Mouse (Mus musculus): ENCODE results near the gene Cs.
"Not testable (repeated sequence)": the region's sequence is repeated elsewhere in the genome, so short reads cannot be mapped to it uniquely, and the experiment has no call there.

Gene Cs

GRCm38 (mm10) chr10:128337306-128338181 is at the start of gene Cs:
Gene Cs (plus strand): TSS chr10:128337734.
- DNase-seq (ENCODE audit: low read depth, low spot score), result peak; percentile 88

DNA sequence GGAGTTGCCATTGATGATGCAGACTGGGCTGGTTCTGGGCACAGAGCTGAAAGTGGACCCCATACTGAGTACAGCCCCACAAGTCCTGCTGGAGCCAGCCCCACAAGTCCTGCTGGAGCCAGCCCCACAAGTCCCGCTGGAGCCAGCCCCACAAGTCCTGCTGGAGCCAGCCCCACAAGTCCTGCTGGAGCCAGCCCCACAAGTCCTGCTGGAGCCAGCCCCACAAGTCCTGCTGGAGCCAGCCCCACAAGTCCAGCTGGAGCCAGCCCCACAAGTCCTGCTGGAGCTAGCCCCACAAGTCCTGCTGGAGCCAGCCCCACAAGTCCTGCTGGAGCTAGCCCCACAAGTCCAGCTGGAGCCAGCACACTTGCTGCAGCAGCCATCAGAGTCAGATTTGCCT is 46.9 kb upstream of the Cs start:
- not testable (repeated sequence) for DNase-seq (ENCODE audit: low read depth, low spot score)

DNA sequence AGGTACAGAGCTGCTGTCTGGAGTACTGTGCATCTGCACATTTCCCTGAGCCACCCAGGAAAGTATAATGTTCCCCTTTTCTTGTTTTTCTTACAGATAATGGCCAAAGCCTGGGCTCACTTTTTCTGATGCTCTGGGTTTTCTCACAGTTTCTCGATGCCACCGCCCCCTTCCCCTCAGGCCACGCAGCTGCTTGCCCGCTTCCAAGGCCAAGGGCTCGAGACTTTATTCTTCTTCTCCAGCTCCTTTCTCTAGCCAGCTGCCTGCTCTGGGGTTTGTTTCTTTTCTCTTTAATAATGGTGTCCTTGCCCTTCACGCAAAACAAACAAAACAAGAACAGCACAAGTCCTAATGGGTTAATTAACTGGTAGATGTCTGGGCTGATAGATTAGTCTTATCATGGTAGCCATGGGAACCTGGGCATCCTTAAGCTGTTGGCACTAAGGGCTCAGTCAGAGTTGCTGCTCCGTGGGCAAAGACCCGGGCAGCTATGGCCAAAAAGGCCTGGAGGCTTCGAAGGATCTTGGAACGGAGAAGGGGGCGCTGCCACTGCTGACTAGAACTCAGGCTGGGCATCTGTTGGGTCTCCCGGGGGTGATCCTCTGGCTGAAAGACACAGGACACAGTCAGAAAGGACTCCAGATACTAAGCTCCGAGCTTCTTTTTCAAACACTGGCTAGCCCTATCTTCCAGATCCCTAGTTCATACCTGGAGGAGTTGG is 41.0 kb upstream of the Cs start:
- DNase-seq (ENCODE audit: low read depth, low spot score), result no peak

- DNase-seq (ENCODE audit: low read depth, low spot score), result no peak
These were observed 40.3 kb upstream of the Cs start for GRCm38 (mm10) chr10:128297221-128297620.

GRCm38 (mm10) chr10:128297622-128298021 is 39.9 kb upstream of the Cs start:
- DNase-seq (ENCODE audit: low read depth, low spot score), result no peak

- no peak for DNase-seq (ENCODE audit: low read depth, low spot score)
These were observed 39.3 kb upstream of the Cs start for GRCm38 (mm10) chr10:128298243-128298642.

- no peak for DNase-seq (ENCODE audit: low read depth, low spot score)
These were observed 38.8 kb upstream of the Cs start, which contains the start of gene Il23a for GRCm38 (mm10) chr10:128298702-128299171. Gene Il23a (minus strand): TSS chr10:128298752.

DNA sequence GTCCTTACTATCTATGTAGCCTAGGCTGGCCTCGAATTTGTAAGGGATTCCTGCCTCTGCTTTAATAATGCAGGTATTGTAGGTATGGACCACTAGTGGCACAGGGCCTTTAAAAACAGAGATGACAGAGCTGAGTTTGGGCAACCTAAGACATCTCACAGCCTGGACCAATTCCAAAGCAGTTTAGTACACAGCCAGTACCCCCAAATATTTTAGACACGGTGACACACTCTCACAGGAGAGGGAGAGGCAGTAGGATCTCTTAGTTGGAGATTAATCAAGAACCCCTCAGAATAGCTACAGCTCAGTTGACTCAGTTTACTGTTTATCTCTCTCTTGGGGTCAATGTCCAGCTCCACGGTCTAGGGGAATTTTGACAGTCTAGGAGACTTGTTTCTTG is 35.2 kb upstream of the Cs start:
- peak; percentile 26 for DNase-seq (ENCODE audit: low read depth, low spot score)

DNA sequence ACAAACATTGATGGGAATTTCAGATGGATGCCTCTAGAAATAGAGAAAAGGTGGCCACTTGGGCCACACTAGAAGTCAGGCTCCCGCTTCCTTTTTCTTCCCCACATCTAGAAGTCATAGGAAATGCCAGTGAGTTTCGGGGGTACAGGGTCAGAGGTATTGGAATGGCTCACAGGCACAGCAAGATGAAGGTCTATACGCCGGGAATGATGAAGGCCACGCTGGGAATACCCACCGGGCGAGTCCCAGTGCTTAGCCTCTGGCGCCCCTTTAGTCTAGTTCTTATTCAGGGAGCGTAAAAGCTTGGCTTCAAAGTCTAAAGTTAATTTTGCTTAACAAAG is 34.8 kb upstream of the Cs start:
- no peak for DNase-seq (ENCODE audit: low read depth, low spot score)

DNA sequence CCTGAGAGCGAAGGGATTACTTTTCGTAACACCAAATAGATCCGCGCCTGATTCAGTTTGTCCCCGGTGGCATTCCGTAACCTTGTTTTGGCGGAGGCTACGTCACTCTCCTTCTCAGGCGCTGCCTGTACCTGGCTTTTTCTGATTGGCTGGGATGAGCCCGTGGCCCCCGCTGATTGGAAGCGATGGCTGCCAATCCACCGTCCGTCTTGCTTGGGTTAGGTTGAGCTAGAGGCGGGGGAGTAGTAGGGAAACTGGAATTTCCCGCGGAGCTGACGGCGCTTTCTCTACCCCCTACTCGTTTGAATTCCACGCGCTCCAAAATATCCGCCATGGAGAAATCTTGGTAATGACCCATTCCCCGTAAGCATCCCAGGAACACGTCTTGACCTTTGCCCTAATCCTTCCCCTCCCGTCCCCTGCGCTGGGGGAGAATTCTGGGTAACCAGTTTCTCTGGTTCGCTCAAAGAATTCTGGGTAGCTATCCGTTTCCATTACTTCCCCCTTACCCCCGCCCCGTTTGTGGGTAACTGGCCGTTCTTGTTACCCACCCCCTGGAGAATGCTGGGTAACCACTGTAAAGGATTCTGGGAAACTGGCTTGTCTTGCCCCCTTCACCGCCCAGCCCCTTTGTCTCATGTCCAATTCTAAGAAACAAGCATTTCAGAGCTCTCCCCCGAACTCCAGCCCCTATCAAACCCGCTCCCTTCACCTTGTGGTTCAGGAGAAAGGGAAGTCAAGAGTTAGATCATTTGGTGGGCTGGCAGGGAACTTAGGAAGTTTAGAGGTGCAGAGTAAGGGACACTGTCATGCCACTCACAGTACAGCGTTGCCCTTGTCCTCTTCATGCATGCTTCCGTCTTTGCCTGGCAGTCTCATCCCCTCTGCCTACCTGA is 34.2 kb upstream of the Cs start, which contains the start of gene Pan2:
Gene Pan2, plus strand, starts transcription at position 210 of the 896 bp plus-strand sequence.
- DNase-seq (ENCODE audit: low read depth, low spot score), result peak; percentile 99

DNA sequence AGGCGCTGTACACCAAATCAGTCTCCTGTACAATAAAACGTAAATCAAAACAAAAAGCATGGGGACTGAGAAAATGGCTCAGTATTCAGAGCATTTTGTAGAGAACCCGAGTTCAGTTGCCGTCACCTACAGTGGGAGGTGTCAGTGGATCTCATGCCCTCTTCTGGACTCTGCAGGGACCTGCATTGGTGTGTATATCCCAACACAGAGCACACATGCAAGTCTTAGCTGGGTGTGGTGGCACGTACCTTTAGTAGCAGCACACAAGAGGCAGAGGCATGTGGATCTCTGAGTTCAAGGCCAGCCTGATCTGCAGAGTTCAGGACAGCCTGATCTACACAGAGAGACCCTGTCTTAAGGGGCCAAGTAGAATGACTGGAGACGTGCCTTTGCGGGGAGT is 27.9 kb upstream of the Cs start:
- DNase-seq (ENCODE audit: low read depth, low spot score), result no peak

- DNase-seq (ENCODE audit: low read depth, low spot score), result no peak
These were observed 27.4 kb upstream of the Cs start for GRCm38 (mm10) chr10:128310177-128310576.

DNA sequence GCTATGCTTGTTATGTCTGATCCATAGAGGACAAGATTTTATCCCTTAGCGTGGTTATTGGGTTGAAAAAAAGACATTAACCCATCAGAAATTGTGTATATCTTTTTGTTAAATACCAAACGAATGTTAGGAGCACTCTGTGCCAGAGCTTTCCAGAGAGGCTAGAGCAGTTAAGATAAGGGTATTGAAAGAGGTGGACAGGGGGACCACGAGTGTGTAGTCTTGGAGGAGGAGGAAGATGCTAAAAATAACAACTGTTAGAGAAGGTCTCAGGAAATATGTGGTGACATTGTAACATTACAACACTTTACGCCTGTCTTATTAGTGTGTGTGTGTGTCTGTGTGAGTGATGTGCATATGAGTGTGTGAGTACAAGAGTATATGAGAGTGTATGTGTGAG is 26.6 kb upstream of the Cs start:
- no peak for DNase-seq (ENCODE audit: low read depth, low spot score)

GRCm38 (mm10) chr10:128315578-128315977 is 22.0 kb upstream of the Cs start:
- no peak for DNase-seq (ENCODE audit: low read depth, low spot score)

DNA sequence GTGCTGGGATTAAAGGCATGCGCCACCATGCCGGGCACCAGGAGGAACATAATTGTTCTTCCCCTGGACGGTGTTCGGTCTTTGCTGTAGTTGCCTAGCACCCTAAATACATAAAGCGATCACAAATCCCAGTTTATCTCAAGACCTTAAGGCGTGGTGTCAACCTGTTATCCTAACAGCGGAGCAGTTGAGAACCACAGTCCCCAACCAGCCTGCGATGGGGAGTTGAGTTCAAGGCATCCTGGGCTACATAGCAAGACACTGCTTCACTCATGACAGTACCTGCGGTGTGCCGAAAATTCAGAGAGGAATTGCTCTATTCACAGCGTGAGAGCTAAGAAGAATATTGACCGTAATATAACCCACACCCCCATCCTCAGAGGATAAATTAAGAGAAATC is 15.9 kb upstream of the Cs start:
- no peak for DNase-seq (ENCODE audit: low read depth, low spot score)

- DNase-seq (ENCODE audit: low read depth, low spot score), result no peak
These were observed 15.1 kb upstream of the Cs start, which contains the start of gene Cnpy2 for GRCm38 (mm10) chr10:128322141-128323108. Gene Cnpy2 (plus strand): TSS chr10:128322459.

DNA sequence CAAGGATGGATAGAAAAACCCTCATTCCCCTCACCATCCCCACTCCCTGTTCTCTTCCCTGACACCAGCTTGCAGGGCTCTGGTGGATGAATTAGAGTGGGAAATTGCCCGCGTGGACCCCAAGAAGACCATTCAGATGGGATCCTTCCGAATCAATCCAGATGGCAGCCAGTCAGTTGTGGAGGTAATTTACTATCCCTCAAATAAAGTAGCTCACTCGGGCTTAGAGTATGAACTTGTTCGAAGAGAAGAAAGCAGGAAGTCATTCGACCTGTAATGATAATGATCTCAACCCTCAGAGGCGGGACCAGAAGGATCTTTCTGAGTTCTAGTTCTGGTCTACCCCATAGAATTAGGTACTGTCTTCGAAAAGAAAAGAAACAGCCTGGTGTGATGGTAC is 14.0 kb upstream of the Cs start:
- no peak for DNase-seq (ENCODE audit: low read depth, low spot score)

- no peak for DNase-seq (ENCODE audit: low read depth, low spot score)
These were observed 10.7 kb upstream of the Cs start for GRCm38 (mm10) chr10:128326825-128327224.

GRCm38 (mm10) chr10:128327610-128328009 is 9.9 kb upstream of the Cs start:
- DNase-seq (ENCODE audit: low read depth, low spot score), result no peak
